Mouse (Mus musculus) spleen, adult 18-20 months (tissue): Measurements from ENCODE around the gene Tspan18.

Experiments
- DNase-seq, 2 experiments: peaks; one replicate each; pipeline ENCODE4 v3.0.0; 2022; ENCODE audit warnings: mixed read lengths in 2 of 2

The Tspan18 gene

DNA sequence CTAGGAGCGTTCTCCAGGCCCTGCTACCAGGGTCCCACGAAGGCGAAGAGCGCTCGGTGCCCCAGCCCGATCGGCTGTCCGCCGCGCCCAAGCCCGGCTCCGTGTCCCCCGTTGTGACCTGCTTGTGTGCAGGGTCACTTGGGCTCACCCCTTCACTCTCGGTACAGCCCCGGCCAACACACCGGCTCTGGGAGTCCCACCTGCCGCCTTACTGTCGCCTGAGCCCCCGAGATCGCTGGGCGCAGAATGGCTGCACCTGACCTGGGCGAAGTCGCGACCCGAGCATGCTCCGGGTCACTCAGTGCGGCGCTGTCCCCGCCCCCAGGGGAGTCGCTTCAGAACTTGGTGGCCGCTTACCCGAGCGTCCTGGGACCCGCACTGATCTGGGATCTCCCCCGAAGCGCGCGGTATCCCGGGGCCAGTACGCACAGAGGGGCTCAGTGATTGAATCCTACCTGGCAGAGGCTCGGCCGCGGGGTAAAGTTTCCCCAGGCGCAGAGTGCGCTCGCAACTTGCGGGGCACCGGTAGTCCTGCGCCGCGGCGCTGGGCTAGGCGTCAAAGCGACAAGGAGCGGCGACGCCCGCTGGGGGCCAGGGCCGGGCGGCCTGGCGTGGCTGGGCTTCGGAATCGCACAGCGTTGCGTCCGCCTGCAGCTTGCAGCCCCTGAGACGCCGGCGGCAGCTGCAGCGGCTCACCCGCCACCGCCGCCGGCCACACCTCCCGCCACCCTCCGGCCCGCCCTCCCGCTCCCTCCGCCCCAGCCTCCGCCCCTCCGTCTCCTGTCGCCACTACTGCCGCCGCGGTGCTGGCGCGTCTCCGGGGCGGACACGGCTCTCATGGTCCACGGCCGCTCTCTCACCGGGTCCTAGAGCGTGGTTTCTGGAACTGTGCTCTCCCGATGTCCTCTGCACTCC lies at the start of gene Tspan18:
Tspan18 (minus strand) TSS at position 689 of the 915 bp plus-strand sequence.
- peak; percentile 14 to 47 for DNase-seq

DNA sequence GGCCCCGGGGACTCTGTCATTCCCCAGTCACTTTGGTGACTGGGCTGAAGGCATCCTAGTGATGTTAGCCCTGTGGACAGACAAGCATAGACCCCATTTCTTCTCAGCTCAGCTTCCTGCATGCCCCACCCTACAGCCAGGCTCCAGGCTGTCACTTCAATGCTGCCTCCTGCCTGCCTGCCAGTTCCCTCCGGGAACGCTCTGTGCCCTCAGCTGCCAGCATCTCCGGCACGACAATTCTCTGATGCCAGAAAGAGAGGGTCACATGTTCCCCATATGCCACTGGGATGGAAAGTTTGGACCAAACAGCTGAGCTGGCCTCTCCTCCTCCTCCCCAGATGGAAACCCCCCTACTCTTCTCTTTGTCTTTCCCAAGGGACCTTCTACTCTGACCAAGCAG lies 49.5 kb upstream of the Tspan18 start:
- no peak for DNase-seq

DNA sequence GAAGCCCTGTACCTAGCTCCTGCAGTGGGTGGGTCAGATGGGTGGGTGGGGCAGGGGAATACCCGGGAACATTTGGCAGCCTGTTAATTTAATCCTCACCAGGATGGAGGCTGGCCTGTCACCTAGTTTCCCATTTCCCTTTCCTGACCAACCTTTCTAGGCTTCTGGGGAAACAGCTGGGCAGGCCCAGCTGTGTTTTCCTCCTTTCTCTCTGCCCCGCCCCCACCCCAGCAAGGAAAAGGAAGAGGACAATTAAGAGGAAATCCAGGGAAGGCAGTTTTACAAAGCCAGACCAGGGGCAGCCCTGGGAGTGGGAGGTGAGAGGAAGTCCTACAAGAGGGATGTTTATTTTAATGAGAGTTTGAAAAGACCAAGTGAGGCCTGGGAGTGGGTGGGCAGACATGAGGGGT lies 46.4 kb upstream of the Tspan18 start:
- DNase-seq, result no peak

DNA sequence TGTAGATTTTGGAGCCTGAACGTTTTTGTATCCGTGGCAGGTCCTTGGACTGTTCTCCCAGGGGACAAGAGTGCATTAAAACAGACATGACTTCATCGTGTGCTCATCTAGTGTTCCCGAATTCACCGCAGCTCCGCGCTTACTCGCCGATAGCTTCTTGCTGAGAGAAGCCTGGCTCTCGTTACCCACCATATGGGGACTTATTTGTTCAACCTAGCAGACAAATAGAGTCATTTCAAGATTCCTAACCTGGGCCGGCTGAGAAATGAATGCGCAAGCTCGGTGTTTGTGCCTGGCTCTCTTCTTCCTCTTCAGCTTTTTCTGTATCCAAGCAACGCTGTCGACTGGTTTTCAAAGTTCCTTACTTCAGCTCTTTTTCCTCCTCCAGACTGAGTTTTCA lies 43.5 kb upstream of the Tspan18 start:
- no peak for DNase-seq

DNA sequence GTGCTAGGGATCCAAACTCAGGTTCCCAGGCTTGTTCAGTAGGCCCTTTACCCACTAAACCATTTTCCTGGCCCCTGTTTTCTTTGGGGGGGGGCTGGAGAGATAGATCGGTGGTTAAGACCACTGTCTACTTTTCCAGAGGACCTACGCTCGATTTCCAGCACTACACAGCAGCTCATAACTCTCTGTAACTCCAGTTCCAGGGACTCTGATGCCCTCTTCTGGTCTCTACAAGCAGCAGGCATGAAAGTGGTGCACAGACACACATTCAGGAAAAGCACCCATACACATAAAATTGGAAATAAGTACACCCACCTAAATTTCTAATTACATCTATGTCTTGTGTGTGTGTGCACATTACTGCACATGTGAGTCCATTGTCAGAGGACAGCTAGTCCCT lies 42.9 kb upstream of the Tspan18 start:
- no peak for DNase-seq

DNA sequence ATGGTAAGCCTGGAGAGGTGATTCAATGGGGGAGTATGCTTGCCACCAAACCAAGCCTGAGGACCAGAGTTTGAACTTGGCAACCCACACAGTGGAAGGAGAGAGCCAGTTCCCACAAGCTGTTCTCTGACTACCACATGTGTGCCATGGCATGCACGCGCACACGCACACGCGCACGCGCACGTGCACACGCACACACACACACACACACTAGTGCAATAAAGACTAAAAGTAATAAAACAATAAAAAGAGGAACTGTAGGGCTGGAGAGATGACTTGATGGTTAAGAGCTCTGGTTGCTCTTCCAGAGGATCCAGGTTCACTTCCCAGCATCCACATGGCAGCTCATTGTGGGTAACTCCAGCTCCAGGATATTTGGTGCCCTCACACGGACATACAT lies 38.6 kb upstream of the Tspan18 start:
- no peak for DNase-seq

DNA sequence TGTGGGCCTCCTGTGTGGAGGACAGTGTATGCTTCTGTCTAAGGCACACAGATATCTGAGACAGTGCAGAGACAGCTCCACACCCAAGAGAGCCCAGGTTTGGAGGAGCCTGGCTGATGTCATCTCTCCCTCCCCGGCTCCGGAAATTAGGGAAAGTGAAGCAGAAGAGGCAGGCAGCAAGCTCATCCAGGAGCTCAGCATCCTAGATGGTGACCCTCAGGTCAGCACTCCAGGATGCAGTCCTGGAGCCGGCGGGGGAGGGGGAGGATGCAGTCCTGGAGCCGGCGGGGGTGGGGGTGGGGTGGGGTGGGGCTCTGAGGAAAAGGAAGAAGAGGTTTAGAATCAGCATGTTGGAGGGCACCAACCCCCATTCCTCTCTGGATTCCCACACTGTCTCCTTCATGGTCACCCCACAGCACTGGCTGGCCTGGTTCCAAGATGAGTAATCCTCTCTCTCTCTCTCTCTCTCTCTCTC lies 37.8 kb upstream of the Tspan18 start:
- DNase-seq, result no peak

DNA sequence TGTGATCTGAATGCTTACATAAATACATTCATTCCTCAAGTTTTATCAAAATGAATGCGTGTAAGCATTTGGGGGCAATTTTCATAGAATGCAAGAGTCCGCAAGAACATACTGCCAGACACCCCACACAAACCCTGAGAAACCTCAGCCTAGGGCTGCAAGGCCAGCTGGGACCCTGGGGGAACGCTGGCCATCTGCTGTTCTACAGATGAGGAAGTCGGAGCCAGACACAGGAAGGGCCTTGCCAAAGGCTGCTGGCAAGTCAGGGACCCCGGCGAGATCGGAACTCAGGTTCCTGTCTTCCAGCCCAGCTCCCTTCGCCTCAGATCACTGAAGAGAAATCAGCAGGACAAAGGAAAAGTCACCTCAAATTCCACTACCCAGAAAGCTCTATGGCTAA lies 34.6 kb upstream of the Tspan18 start:
- DNase-seq, result no peak

DNA sequence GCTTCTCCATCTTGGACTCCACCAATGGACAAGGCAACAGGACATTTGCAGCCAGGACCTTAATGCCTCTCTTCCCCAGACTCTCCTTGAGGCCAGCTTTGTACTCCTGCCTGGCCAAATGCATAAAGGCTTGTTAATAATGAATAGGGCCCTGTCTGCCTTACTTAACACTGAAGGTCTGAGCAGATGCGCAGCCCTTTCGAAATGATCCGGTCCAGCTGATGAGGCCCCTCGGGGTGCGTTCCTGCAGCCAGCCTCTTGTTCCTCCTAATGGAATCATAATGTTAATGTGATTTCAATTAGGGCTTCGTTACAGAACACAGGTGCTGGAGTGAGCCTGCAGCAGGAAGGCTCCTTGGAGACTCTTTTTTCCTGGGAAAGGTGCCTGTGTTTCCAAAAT lies 33.7 kb upstream of the Tspan18 start:
- DNase-seq, result no peak

DNA sequence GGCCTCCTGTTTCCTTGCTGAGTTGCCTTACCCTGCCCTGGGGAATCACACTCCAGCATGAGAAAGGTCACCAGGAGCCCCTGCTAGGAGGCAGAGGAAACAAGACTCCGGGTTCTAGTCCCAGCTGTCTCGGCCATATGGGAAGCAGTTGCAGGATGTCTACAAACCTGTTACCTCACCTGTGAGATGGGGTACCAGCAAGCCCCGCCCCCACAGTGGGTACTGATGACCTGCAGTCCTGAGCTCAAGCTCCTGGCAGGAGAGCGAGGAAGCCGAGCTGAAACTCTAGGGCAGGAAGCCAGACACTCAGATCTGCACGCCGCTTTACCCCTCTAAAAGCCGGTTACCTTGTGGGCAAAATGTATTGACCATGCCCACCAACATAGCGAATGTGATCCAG lies 31.1 kb upstream of the Tspan18 start:
- DNase-seq, result no peak

DNA sequence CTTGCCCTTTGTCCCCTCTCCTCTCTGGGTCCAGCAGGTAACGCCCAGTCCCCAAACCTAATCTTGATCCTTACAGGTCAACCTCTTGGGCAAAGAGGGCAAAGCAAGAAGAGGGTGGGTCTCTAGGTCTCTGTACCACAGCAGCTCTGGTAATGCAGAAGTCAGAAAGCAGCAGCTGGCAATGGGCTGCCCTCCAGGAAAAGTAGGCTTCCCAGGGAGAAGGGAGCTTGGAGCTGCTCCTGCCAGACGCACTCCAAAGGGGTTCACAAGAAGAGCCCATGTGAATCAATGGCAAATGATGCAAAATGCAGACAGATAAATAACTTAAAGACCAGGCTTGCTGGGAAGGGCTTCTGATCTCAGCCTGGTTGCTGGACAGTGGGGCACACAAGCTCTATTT lies 30.6 kb upstream of the Tspan18 start:
- no peak for DNase-seq

DNA sequence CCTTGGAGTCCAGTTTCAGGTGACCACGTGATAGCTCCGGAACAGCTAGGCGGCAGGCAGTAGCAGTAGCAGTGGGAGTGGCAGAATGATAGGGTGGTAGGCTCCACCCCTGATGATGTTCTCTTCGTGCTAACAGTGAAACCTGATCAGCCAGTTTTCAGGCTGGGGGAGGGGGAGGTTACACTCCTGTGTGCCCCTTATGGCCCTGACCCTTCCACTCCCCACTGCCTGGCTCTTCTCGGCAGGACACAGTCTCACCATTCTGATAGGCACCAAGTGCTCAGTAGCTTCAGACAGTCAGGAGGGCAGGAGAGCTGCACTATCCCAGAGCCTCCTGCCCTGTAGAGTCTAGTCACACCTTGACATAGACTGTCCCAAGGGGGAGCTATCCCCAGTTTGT lies 27.1 kb upstream of the Tspan18 start:
- DNase-seq, result no peak

DNA sequence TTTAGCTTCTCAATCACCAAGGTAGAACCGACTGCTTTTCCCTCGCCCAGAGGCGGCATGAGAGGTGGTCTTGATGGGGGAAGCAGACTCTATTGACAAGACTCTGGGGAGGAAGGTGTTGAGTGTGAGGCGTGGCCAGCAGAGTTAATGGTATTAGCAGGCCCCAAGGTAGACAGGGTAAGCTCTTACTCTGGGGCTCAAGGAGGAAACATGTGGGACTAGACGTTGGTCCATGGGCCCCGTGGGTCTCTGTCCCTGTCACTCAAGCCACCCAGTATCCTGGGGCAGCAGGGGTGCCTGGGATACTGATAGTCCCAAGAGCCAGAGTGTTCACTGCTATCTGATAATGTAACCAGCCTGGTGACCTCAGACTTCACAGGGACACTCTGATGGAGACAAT lies 26.0 kb upstream of the Tspan18 start:
- no peak for DNase-seq

DNA sequence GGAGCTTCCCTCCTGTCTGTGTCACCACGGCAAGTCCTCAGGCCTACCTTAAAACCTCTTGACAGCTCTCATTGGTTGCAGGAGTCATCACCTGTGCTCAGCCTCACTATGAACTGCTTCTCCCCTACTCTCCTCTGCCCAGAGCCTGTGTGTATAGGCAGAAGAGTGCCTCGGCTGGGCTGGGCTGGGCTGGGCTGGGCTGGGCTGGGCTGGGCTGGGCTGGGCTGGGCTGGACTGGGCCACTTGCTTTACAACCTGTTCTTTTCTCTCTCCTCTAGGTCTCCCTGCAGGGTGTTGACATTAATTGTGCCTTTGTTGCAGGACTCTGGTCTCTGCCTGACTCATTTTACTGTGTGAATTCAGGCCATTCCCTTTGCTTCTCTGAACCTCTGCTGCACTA lies 23.1 kb upstream of the Tspan18 start:
- no peak for DNase-seq

DNA sequence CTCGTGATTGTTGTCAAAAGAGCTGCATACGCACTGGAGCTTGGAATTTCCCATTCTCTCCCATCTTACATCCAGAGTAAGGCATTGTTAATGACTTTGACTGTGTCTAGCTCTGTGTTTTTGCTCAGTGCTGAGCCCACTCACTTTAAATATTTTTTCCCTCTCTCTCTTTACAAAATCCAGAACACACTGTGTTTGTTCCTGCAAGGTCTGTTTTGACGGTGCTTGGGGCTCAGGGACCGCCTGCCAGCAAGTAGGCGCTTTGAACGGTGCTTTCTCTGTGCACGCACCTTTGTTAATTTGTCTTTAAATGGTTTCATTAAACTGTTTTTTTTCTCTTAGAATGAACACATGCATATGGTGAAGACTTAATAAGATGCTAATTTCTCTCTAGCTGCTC lies 21.5 kb upstream of the Tspan18 start:
- DNase-seq, result no peak

DNA sequence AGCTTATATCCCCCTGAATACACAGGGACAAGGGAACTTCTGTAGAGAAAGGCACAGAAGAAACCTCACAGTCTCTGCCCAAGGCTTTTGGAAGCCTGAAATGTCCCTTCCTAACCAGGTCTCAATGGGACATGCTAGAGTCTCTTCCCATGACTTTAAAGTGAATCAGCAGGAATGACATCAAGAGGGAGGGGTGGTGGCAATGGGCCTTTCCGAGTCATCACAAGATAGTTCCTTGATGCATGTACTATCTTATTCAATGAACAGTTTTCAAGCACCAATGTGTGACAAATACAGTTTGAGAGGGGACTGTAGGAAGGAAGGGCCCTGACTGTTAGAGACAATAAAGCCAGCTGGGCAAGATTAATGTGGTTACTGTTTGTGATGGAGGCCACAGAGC lies 20.3 kb upstream of the Tspan18 start:
- no peak for DNase-seq

DNA sequence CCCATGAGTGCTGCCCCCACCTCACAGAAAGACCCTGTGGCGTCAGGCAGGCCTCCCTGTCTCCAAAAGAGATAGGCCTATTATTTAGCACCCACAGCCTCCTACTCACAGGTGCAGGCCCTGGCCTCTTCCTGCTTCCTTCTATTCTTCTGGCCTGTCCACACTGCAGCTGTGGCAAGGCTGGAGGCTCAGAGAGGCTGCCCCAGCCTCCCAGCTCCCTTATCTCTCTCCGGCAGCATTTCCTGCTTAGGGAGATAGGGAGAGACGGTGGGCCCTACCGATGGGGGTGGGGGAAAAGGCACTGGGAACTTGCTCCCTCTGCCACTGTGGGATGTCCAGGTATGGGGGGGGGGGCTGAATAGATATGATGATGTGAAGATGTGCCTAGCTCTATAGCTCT lies 19.4 kb upstream of the Tspan18 start:
- no peak for DNase-seq

DNA sequence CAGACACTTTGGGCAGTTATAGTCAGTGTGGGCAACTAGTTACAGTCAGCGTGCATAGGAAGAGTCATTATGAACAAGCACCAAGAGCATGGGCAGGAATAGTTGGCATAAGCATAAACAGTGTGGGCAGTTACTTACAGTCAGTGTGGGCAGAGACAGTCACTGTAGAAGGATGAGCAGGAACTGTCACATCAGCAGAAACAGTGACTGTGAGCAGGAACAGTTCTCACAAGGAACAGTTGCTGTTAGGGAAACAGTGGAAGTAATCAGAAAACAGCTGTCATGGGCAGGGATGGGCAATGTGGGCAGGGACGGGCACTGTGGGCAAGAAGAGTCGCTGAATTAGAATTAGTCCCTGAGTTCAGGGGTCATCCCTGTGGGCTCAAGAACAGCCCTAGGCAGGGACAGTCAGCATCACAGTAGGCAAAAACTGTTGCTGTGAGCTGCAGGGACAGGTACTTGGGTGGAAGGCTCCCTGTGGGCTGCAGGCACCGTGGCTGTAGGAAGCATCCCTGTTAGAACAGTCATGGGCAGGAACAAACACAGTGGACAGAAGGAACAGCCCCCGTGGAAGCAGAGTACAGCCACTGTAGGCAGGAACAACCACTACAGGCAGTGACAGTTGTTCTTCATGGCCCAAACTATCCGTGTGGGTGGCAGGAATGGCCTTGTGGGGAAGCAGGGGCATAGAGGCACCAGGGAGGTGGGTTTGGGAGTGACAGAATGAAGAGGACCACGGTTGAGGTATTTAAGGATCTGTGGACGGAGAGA lies 18.8 kb upstream of the Tspan18 start:
- DNase-seq, result no peak

DNA sequence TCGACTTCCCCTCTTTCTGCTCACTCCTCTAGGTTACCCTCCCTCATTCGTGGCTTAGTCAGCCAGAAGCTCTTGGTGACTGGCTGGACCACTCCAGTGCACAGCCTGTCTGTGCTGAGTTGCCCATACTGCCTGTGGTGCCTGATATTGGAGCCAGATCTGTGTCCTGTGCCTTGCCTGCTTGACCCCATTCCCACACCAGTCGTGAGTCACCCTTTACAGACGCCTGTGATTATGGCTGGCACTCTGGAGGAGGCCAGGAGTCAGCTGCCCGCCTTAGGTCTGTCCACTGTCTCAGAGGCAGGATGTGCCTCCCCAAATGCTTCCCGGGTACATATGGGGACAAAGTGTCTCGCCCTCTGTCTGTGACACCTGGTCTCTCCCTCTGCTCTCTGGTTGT lies 17.0 kb upstream of the Tspan18 start:
- DNase-seq, result no peak

DNA sequence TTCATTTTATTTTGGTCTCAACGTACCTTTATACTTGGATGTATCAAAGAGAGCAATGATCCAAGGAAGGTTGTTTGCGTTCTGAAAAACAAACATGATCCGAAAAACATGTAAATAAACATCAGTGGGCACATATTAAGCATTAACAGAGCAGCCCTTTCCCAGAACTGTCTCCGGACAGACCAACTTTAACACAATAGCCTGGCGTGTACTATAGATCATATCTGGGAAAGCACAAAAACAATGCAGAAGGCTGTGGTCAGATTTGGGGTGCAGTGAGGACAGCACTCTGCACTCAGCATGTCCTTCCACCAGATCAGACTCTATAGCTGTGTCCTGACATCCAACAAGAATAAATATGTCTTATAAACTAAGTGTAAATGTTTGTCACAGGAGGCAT lies 12.7 kb upstream of the Tspan18 start:
- DNase-seq, result no peak

DNA sequence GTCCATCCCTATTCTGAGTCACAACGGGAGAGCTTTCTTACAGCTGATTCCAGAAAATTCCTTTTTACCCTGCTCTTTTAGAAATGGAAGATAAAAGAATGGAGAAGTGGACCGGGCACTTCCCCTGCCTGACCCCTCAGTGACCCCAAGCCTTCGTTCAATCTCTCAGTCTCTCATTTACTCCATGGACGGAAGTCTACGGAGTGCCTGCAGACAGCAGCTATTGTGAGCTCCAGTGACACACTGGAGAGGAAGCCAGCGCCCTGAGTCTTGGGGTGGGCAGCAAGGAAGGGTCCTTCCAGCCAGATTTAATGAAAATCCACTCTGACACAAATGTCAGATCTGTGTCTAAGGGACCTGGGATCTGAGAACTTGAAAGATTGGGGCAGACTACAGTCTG lies 12.3 kb upstream of the Tspan18 start:
- no peak for DNase-seq

DNA sequence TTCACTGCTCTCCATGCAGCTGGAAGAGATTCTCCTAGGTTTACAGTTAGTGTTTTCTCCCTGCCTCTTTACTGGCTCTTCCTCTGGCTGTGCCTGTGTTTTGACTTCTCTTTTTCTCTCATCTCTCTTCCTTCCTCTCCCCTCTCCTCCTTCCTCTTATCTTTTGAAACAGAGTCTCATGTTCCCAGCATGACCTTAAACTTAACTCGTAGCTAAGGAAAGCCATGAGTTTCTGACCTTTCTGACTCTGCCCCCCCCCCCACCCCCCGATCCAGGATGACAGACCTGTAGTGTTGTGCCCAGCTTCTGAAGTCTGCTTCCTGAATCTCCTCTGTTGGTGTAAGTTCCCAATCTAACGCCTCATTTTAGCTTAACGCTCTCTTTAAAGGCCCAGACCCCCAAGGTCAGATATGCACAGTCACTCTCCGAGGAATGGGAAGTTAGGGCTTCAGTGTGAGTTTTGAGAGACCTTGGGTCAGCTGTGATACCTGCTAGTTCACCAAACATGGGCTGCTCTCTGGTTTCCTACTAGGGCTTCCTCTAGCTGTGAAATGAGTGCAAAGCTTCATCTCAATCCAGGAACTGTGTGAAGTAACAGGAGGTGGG lies 11.5 kb upstream of the Tspan18 start:
- no peak for DNase-seq

DNA sequence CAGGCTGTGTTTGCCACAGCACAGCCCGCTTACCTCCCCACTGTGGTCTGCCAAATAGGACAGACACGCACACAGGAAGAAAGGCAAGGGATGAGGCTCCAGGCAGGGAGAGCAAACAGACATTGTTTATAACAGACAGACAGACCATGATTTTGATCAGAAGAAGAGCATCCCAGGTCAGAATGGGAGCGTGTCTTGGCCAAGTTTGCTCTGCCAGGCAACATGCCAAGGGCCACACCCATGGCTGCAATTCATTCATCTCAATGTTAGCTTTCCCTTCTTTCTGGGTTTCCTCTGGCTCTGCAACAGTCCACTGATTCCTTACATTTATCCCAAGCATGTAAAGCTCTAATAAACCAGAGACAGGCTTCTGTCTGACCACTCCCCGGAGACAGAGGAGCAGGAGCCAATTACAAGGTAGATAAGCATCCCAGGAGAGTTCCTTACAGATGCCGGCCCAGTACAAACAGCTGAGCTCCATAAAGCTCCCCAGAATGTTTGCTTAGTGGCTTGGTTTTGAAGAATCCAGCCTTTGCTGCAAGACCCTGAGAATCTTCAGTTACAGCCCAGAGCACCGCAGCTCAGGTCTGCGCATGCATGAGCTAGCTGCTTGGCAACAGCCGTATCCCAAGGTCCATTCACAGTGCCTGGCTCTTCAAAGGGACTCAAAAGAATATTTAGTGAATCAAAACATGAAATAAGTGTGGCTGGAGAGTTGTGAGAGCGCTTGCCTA lies 5.2 kb upstream of the Tspan18 start:
- DNase-seq, result no peak
